In genomic region chr17:74288626-74289025, GRCm38 (mm10) we compare ENCODE assay signal across 21 mouse cellular contexts. TPM values are rescaled to one million over a fixed set of nuclear protein-coding genes. Genes with fewer than 3 reads are reported as not detected.
A peak's percentile ranks its signal among the peaks of the same experiment; 100 is the strongest.
DNase-seq lines count a peak whose midpoint lies in the region; ATAC-seq and TF ChIP-seq lines count a peak whose summit lies in the region.
"Had no signal": no experiment of that assay in that cellular context is flagged by ENCODE, and none has a peak within 500 bp of the region (broad histone marks: within the 10 kb centered on the region; RNA-seq: fewer than 3 reads in every experiment).

No protein-coding gene starts in this region.

- H3K4me2 ChIP-seq in forebrain, embryonic 16.5 days (ENCODE audit: low read length): no peak overlapping the region
- no peak overlapping the region for H3K4me2 ChIP-seq in heart, embryonic 15.5 days
- no peak overlapping the region for H3K4me2 ChIP-seq in heart, embryonic 16.5 days (ENCODE audit: low read depth, low read length)
- H3K4me2 ChIP-seq: forebrain, embryonic 12.5 days; limb, embryonic 15.5 days; lung, embryonic 15.5 days; neural tube, embryonic 12.5 days had no signal

- H3K79me3 ChIP-seq in C2C12 (ENCODE audit: low read depth): peaks cover 95% of the 10 kb centered on the region

- H3K79me2 ChIP-seq in C2C12 (ENCODE audit: control insufficient read depth, insufficient read depth): peaks cover 100% of the 10 kb centered on the region

- 98% methylated on average over 2 of the region's 2 CpGs for WGBS in forebrain, embryonic 16.5 days
- WGBS in forebrain, embryonic 10.5 days: 91% methylated on average over 2 of the region's 2 CpGs
- 63% methylated on average over 2 of the region's 2 CpGs for WGBS in heart, embryonic 15.5 days
- 65% methylated on average over 2 of the region's 2 CpGs for WGBS in heart, embryonic 16.5 days
- 95% methylated on average over 2 of the region's 2 CpGs for WGBS in hindbrain, embryonic 10.5 days

- H3K9ac ChIP-seq in forebrain, embryonic 16.5 days (replicated peaks; ENCODE audit: low read depth, low read length): no peak overlapping the region
- H3K9ac ChIP-seq in heart, embryonic 15.5 days: no peak overlapping the region
- H3K9ac ChIP-seq in heart, embryonic 16.5 days (ENCODE audit: low read length): no peak overlapping the region
- H3K9ac ChIP-seq: forebrain, embryonic 12.5 days; limb, embryonic 15.5 days; lung, embryonic 15.5 days; neural tube, embryonic 12.5 days had no signal

- no peak for DNase-seq in forebrain, embryonic 10.5 days (ENCODE audit: extremely low spot score, low spot score)
- DNase-seq in heart, postnatal 25 days (ENCODE audit: low spot score): no peak
- DNase-seq in hindbrain, embryonic 10.5 days (ENCODE audit: low spot score): no peak
- no peak for DNase-seq in frontal cortex, postnatal 10 days (ENCODE audit: low spot score in 2 of 2)
- DNase-seq: B cell, adult 2 months; cerebellum, adult 8-10 months; gastrocnemius, postnatal 36 days; kidney, adult 2 months; kidney, postnatal 14 days; lung, postnatal 4 days; right cerebral cortex, postnatal 4 days had no signal

- H3K9me3 ChIP-seq in forebrain, embryonic 16.5 days (ENCODE audit: control insufficient read depth, low read length): no peaks in the 10 kb centered on the region
- peaks cover 6% of the 10 kb centered on the region for H3K9me3 ChIP-seq in forebrain, embryonic 10.5 days
- H3K9me3 ChIP-seq in heart, embryonic 15.5 days (replicated peaks): no peaks in the 10 kb centered on the region
- H3K9me3 ChIP-seq in heart, embryonic 16.5 days (replicated peaks; ENCODE audit: control insufficient read depth, low read length): no peaks in the 10 kb centered on the region
- peaks cover 5% of the 10 kb centered on the region; the same call in 1 of the 2 replicates for H3K9me3 ChIP-seq in hindbrain, embryonic 10.5 days
- H3K9me3 ChIP-seq: embryonic facial prominence, embryonic 10.5 days; forebrain, embryonic 12.5 days; limb, embryonic 15.5 days; lung, embryonic 15.5 days; neural tube, embryonic 12.5 days had no signal

- intact Hi-C loops in heart, postnatal 25 days (cut with DNase I): no loop called here

- no peak overlapping the region for H3K27ac ChIP-seq in forebrain, embryonic 16.5 days (ENCODE audit: low read length)
- no peak overlapping the region for H3K27ac ChIP-seq in forebrain, embryonic 10.5 days
- peak overlapping the region; percentile 57 for H3K27ac ChIP-seq in heart, embryonic 15.5 days
- H3K27ac ChIP-seq in heart, embryonic 16.5 days (ENCODE audit: low read length): peak overlapping the region; percentile 45
- H3K27ac ChIP-seq in hindbrain, embryonic 10.5 days: no peak overlapping the region
- H3K27ac ChIP-seq: embryonic facial prominence, embryonic 10.5 days; forebrain, embryonic 12.5 days; layer of hippocampus, adult 2 months; limb, embryonic 15.5 days; lung, embryonic 15.5 days; neural tube, embryonic 12.5 days had no signal

- no peaks in the 10 kb centered on the region for H3K36me3 ChIP-seq in forebrain, embryonic 16.5 days (ENCODE audit: control insufficient read depth, insufficient read depth)
- H3K36me3 ChIP-seq in forebrain, embryonic 10.5 days (replicated peaks): peaks cover 37% of the 10 kb centered on the region
- H3K36me3 ChIP-seq in heart, embryonic 15.5 days: no peaks in the 10 kb centered on the region
- peaks cover 15% of the 10 kb centered on the region for H3K36me3 ChIP-seq in C2C12 (ENCODE audit: control insufficient read depth, insufficient read depth)
- H3K36me3 ChIP-seq in heart, embryonic 16.5 days (ENCODE audit: control insufficient read depth, insufficient read depth): no peaks in the 10 kb centered on the region
- peaks cover 27% of the 10 kb centered on the region for H3K36me3 ChIP-seq in hindbrain, embryonic 10.5 days
- H3K36me3 ChIP-seq: neural tube, embryonic 12.5 days had no signal

- 0 out of 2 replicates have a peak, but pooled peaks have one; percentile 15 for ATAC-seq in forebrain, embryonic 16.5 days
- ATAC-seq in heart, embryonic 15.5 days (replicated peaks; ENCODE audit: insufficient number of reproducible peaks, insufficient read depth, low FRiP score, low read depth): peak; percentile 47; the same call in 1 of the 2 replicates
- ATAC-seq in heart, embryonic 16.5 days (replicated peaks; ENCODE audit: extremely low read depth, insufficient read depth, low FRiP score): no peak; the same call in 1 of the 2 replicates

- TF ChIP-seq CTCF in C2C12 (IDR thresholded peaks at IDR 0.05; ENCODE audit: control insufficient read depth, insufficient read depth, insufficient read length): no peak

- peaks cover 18% of the 10 kb centered on the region for H3K4me1 ChIP-seq in forebrain, embryonic 16.5 days (replicated peaks; ENCODE audit: control insufficient read depth, insufficient read depth, low read length)
- H3K4me1 ChIP-seq in forebrain, embryonic 10.5 days: peaks cover 33% of the 10 kb centered on the region
- peaks cover 33% of the 10 kb centered on the region for H3K4me1 ChIP-seq in heart, embryonic 15.5 days (replicated peaks)
- H3K4me1 ChIP-seq in heart, embryonic 16.5 days (ENCODE audit: control insufficient read depth, insufficient read depth, low read length): peaks cover 35% of the 10 kb centered on the region
- H3K4me1 ChIP-seq in hindbrain, embryonic 10.5 days (replicated peaks): peaks cover 27% of the 10 kb centered on the region

- no peak overlapping the region for H3ac ChIP-seq in C2C12 (ENCODE audit: control insufficient read depth, insufficient read length, low read depth)

- H3K4me3 ChIP-seq in forebrain, embryonic 16.5 days (replicated peaks; ENCODE audit: low read length): no peak overlapping the region
- no peak overlapping the region for H3K4me3 ChIP-seq in forebrain, embryonic 10.5 days
- H3K4me3 ChIP-seq in heart, embryonic 15.5 days: no peak overlapping the region
- no peak overlapping the region for H3K4me3 ChIP-seq in C2C12 (ENCODE audit: insufficient read depth, poor library complexity, severe bottlenecking)
- H3K4me3 ChIP-seq in heart, embryonic 16.5 days (ENCODE audit: low read length): no peak overlapping the region
- no peak overlapping the region for H3K4me3 ChIP-seq in hindbrain, embryonic 10.5 days
- H3K4me3 ChIP-seq: embryonic facial prominence, embryonic 10.5 days; forebrain, embryonic 12.5 days; layer of hippocampus, adult 2 months; limb, embryonic 15.5 days; lung, embryonic 15.5 days; neural tube, embryonic 12.5 days had no signal

- no peaks in the 10 kb centered on the region for H3K27me3 ChIP-seq in forebrain, embryonic 16.5 days (replicated peaks; ENCODE audit: control insufficient read depth, insufficient read depth, low read length)
- H3K27me3 ChIP-seq in forebrain, embryonic 10.5 days (ENCODE audit: poor library complexity, severe bottlenecking): no peaks in the 10 kb centered on the region
- H3K27me3 ChIP-seq in heart, embryonic 15.5 days: no peaks in the 10 kb centered on the region
- no peaks in the 10 kb centered on the region for H3K27me3 ChIP-seq in C2C12 (ENCODE audit: control insufficient read depth, insufficient read depth, insufficient read length)
- no peaks in the 10 kb centered on the region for H3K27me3 ChIP-seq in heart, embryonic 16.5 days (ENCODE audit: control insufficient read depth, insufficient read depth, low read length)
- H3K27me3 ChIP-seq in hindbrain, embryonic 10.5 days (ENCODE audit: insufficient read depth, poor library complexity, severe bottlenecking): no peaks in the 10 kb centered on the region
- H3K27me3 ChIP-seq: forebrain, embryonic 12.5 days; limb, embryonic 15.5 days; lung, embryonic 15.5 days; neural tube, embryonic 12.5 days had no signal

TF ChIP-seq in C2C12, 6 proteins besides CTCF, POLR2A, EP300 and RAD21:
- peak; percentile 33 for TF ChIP-seq FOSL1 (IDR thresholded peaks at IDR 0.05; ENCODE audit: insufficient read depth, low read length, poor library complexity, severe bottlenecking)
- no peak for TF ChIP-seq CEBPB (IDR thresholded peaks at IDR 0.05; ENCODE audit: low read depth)

RNA-seq across cellular contexts. Expression of gene Memo1, which starts 6.7 kb away (rescaled TPM):
- 63.9 and 66.3 TPM in 2 replicates for polyA plus RNA-seq in forebrain, embryonic 16.5 days (2015; fragmentation: Nextera tagmentation; extraction: Ambion mirVana)
- polyA plus RNA-seq in forebrain, embryonic 10.5 days (2016; fragmentation: Nextera tagmentation; extraction: Ambion mirVana): 89.7 and 95.9 TPM in 2 replicates
- 59.8 and 64.1 TPM in 2 replicates for polyA plus RNA-seq in heart, embryonic 15.5 days (2015; fragmentation: Nextera tagmentation; extraction: Ambion mirVana)
- 10 to 100 TPM; 66.8 to 74.1 TPM for total RNA-seq in heart, postnatal 25 days (2021)
- 63.5 TPM for polyA plus RNA-seq in C2C12 (2012; fragmentation: generic; extraction: Trizol)
- polyA plus RNA-seq in heart, embryonic 16.5 days (2015; fragmentation: Nextera tagmentation; extraction: Ambion mirVana): 71.4 and 72.2 TPM in 2 replicates
- polyA plus RNA-seq in hindbrain, embryonic 10.5 days (2016; fragmentation: Nextera tagmentation; extraction: Ambion mirVana): 76.8 and 86.9 TPM in 2 replicates

RNA-seq across cellular contexts. Expression of gene Dpy30, which starts 35.1 kb away (rescaled TPM):
- 180 and 189 TPM in 2 replicates for polyA plus RNA-seq in forebrain, embryonic 16.5 days (2015; fragmentation: Nextera tagmentation; extraction: Ambion mirVana)
- 303 TPM in 2 replicates for polyA plus RNA-seq in forebrain, embryonic 10.5 days (2016; fragmentation: Nextera tagmentation; extraction: Ambion mirVana)
- polyA plus RNA-seq in heart, embryonic 15.5 days (2015; fragmentation: Nextera tagmentation; extraction: Ambion mirVana): 156 and 195 TPM in 2 replicates
- 10 to 100 TPM; 49.0 to 49.1 TPM for total RNA-seq in heart, postnatal 25 days (2021)
- polyA plus RNA-seq in C2C12 (2012; fragmentation: generic; extraction: Trizol): 117 TPM
- 184 and 188 TPM in 2 replicates for polyA plus RNA-seq in heart, embryonic 16.5 days (2015; fragmentation: Nextera tagmentation; extraction: Ambion mirVana)
- polyA plus RNA-seq in hindbrain, embryonic 10.5 days (2016; fragmentation: Nextera tagmentation; extraction: Ambion mirVana): 266 and 284 TPM in 2 replicates

RNA-seq across cellular contexts. Expression of gene Spast, which starts 50.2 kb away (rescaled TPM):
- polyA plus RNA-seq in forebrain, embryonic 16.5 days (2015; fragmentation: Nextera tagmentation; extraction: Ambion mirVana): 26.0 and 28.3 TPM in 2 replicates
- polyA plus RNA-seq in forebrain, embryonic 10.5 days (2016; fragmentation: Nextera tagmentation; extraction: Ambion mirVana): 12.6 and 12.7 TPM in 2 replicates
- 12.6 and 14.2 TPM in 2 replicates for polyA plus RNA-seq in heart, embryonic 15.5 days (2015; fragmentation: Nextera tagmentation; extraction: Ambion mirVana)
- total RNA-seq in heart, postnatal 25 days (2021): 10 to 100 TPM; 28.6 to 31.0 TPM
- 9.5 TPM for polyA plus RNA-seq in C2C12 (2012; fragmentation: generic; extraction: Trizol)
- polyA plus RNA-seq in heart, embryonic 16.5 days (2015; fragmentation: Nextera tagmentation; extraction: Ambion mirVana): 9.1 and 9.4 TPM in 2 replicates
- polyA plus RNA-seq in hindbrain, embryonic 10.5 days (2016; fragmentation: Nextera tagmentation; extraction: Ambion mirVana): 16.4 and 16.8 TPM in 2 replicates

Comparison
In these comparisons a context has a peak if more than half of its experiments do, and no peak if none do; other contexts are left out.
1. H3K27ac ChIP-seq: peak in heart, embryonic 15.5 days (single experiment) and heart, embryonic 16.5 days (single experiment); none in forebrain, embryonic 16.5 days (single experiment), forebrain, embryonic 10.5 days (single experiment) and hindbrain, embryonic 10.5 days (single experiment).